Mouse (Mus musculus): ENCODE measurements at regions not wholly inside any gene's neighbourhood (a gene's known extent, or its start where the extent isn't known, plus 50 kb on each side); places are given as distances from the start of the nearest gene placed in this dataset.

GRCm38 (mm10) chr8:10761694-10762305 is 246.5 kb downstream of the Irs2 start:
- DNase-seq = no peak

- no peak for DNase-seq
Observed at GRCm38 (mm10) chr8:10760851-10761693, 247.2 kb downstream of the Irs2 start.

GRCm38 (mm10) chr8:10760231-10760630 is 248.0 kb downstream of the Irs2 start:
- no peak for DNase-seq

GRCm38 (mm10) chr8:10758151-10758550 is 250.1 kb downstream of the Irs2 start:
- no peak for DNase-seq

GRCm38 (mm10) chr8:10754986-10755308 is 253.3 kb downstream of the Irs2 start:
- DNase-seq = no peak

- DNase-seq = no peak
Observed at GRCm38 (mm10) chr8:10754232-10754985, 253.8 kb downstream of the Irs2 start.

GRCm38 (mm10) chr8:10753056-10753455 is 255.2 kb downstream of the Irs2 start:
- DNase-seq = no peak

DNA sequence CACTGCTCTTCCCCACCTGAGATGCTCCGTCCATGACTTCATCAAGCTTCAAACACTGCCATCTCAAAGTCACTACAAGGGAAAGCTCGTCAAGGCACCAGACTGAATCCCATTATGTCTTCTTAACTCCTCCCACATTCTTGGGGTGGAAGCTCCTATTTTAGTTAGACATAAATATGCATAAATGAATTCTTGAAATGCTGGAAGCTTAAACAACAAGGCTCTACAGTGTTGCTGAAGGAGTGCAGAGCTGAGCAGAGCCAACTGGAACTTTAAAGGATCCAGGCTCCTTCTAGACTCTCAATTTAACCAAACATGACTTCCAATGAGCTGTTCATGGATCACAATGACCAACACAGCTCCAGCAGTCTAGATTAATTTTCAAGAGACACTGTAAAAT is 261.1 kb downstream of the Irs2 start:
- DNase-seq = no peak

DNA sequence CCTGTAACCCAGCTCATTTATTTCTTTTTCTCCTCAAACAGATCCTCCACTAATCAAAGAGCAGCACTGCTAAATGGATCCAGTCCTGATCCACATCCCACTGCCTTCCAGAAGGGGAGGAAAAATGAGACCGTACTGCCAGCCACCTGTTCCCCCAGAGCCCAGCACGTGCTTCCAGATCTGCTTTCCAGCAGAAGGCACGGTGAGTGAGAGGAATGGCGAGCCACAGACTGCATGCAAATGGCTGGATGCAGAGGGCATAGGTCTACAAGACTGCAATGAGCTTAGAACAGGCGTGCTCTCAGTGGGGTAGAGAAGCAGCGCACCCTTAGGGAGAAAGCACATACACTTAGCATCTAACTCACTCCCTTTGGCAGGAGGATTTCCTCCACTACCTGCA is 265.0 kb downstream of the Irs2 start:
- no peak for DNase-seq

- DNase-seq = no peak
Observed at GRCm38 (mm10) chr8:10740837-10741236, 267.4 kb downstream of the Irs2 start.

GRCm38 (mm10) chr8:10738486-10739081 is 269.7 kb downstream of the Irs2 start:
- DNase-seq = no peak

DNA sequence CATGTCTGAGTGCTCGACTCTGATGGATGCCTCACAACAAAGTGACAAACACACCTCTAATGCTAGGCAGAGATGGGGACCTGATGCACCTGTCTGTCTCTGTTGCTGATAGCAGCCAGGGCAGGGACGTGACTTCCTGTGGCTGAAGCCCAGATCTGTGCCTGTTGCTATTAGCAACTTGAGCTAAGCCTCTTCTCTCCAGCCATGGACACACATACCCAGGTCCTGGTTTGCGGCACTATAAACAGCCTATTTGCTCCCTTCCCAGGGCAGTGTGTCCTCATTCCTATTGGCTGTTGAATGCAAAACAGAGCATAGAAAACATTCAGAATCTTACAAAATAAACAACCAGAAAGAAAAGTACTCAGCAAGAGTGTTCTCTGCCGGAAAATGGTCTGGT is 273.5 kb downstream of the Irs2 start:
- DNase-seq = no peak

DNA sequence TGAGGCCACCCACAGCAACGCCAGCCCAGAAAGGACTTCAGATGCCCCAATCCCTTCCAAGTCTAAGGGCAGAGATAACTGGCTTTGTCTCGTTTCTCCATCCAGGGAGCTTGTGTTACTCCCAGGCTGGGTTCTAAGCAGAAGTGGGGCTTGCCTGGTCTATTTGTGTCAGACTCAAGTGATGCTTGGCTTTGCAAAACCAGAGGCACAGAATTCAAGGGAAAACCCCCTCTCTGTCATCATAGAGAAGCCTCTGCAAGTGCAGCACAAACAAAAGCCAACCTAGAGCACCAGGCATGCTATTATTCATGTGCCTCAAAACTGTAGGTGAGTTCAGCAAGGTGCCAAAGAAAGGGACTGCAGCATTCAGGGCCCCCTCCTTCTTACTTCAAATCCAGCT is 284.9 kb downstream of the Irs2 start:
- no peak for DNase-seq

DNA sequence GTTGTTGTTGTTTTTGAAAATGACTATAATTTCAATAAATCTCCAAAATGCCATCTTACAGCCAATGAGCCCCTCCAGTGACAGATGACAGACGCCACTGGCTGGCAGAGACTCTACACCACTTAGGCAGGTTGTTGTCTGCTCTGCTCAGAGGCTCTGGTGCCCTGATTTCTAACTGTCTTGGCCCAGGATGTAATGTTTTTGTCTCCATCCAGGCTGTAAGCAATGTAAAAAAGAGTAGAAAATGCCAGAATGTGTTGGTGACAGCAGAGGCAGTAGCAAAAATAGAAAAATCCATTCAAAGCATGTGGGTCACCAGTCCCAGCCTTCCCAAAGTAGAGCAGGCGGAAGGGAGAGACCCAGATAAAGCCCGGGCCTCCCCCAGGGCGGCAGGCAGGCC is 285.5 kb downstream of the Irs2 start:
- DNase-seq = no peak

- no peak for DNase-seq
Observed at GRCm38 (mm10) chr8:10722342-10722741, 285.9 kb downstream of the Irs2 start.

- no peak for DNase-seq
Observed at GRCm38 (mm10) chr8:10721146-10721862, 287.0 kb downstream of the Irs2 start.

DNA sequence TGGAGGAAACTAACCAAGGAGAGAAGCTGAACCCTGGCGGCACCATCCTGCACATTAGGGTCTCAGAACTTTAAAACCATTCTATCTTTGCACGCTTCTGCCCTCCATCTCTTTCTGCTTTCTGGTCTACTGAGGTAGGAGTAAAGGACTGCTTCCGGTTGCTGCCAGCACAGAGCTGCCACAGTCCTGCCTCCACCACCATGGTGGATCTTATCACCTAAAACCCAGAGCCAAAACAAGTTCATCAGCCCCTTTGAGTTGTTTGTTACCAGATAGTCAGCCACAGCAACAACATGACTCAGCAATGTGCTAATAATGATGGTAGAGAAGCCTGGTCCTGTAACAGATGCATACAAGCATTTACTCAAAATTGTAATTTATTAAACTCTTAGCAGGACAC is 287.9 kb downstream of the Irs2 start:
- no peak for DNase-seq

- no peak for DNase-seq
Observed at GRCm38 (mm10) chr8:10719411-10719810, 288.8 kb downstream of the Irs2 start.

DNA sequence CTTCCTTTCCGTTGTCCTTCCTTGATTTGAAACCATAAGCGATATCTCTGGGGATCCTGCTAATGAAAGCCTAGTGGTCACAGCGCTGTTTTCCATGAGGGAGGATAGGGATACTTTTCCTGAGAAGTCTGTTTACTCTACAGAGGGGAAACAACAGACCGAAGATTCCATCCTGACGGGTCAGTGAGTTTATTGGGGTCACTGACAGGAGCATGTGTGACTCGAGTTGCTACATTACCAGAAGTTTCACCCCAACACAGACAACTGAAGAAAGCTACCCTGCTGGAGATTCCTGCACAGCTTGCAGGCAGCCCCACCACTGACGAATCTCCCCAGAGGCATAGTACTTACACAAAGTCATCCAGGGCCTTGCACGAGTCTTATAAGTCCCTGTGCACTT is 291.0 kb downstream of the Irs2 start:
- no peak for DNase-seq

- DNase-seq = no peak
Observed at GRCm38 (mm10) chr8:10716161-10716560, 292.1 kb downstream of the Irs2 start.

DNA sequence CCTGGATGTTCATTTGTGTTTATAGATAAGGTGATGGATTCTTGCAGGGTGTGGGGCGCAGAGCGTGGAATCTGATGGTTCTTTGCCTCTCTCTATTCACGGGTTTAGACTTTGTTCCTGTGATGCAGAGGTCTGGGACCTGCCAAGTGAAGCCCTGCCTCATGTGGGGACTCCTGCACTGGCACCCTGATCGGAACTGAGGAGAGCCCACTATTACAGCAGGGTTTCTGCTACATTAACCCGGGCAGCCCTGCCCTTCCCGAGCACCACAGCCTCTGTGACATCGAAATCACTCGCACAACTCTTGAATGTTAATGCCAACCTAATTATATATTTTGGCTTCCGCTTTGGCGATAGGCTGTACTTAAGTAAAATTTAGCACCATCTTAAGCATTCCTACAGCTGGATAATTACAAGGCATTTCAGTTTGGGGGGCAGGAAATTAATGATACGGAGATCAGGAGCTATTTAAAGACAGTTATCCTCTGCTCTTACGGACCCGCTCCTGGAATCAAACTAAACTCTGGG is 294.7 kb downstream of the Irs2 start:
- DNase-seq = no peak

- no peak for DNase-seq
Observed at GRCm38 (mm10) chr8:10712118-10712689, 296.1 kb downstream of the Irs2 start.
